Mouse (Mus musculus) hindlimb bud, embryonic 11.5 days (tissue): ENCODE measurements around the gene Dpep1.
"Not testable (repeated sequence)": the region's sequence is repeated elsewhere in the genome, so short reads cannot be mapped to it uniquely, and the experiment has no call there.

Experiments
- DNase-seq: peaks from one replicate; pipeline ENCODE4 v3.0.0-alpha.2; 2012; ENCODE audit warnings: low read depth, low spot score; ENCODE audit errors: extremely low spot score

Gene Dpep1

DNA sequence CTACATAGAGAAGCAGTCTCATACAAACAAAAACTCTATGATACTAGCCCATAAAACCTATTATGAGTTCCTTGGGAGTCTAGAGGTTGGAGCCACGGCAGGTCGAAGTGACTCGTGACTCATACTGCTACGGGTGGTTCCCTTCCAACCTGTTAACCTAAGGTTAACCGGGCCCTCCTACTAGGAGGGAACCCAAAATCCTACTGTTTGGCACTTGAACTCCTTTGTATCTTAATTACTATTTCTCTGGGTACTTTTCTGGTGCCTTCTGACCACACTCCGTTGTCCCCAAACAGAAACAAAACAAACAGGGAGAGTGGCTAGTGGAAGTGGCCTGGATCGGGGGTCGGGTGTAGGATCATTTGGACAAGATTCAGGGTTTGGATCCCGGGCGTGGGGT is 25.8 kb downstream of the Dpep1 start:
- DNase-seq = no peak

DNA sequence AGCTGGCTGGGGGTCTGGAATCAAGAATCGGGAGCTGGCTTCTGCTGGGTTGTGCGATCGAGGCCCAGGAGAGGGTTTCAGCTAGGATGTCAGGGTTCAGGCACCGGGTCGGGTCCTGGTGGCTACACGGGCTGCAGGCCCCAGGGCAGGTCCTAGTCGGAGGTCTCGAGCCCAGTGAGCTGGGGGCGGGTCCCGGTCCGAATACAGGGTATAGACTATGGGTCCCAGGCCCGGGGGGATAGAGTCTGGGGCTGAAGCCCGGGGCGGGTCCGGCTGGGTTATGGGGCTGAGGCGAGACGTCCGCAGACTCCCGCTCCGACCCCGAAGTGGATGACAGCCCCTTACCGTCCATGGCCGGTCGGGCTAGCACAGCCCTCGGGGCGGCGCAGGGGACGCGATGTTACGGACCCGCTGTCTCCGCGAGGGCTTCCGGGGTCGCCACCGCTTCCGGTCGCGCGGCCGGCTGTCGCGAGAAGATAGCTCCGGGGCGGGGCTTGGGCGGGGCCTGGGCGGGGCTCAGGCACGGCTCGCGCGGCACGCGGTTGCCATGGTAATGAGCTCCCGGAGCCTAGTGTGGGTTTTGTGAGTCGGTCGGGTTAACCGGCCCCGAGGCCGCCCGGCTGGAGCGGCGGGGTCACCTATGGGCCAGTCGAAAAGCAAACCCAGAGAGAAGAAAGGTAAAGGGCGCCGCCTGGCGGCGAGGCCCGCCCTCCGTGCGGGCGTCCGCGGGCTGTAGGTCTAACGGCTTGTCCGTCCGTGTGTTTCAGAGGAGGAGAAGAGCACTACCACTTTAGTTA is 26.5 kb downstream of the Dpep1 start, which contains the start of the genes Chmp1a and Spata33:
TSS of gene Chmp1a (minus strand) at position 443 of the 797 bp plus-strand sequence.
TSS of gene Spata33 (plus strand) at position 512 of the 797 bp plus-strand sequence.
- DNase-seq = peak; percentile 79

DNA sequence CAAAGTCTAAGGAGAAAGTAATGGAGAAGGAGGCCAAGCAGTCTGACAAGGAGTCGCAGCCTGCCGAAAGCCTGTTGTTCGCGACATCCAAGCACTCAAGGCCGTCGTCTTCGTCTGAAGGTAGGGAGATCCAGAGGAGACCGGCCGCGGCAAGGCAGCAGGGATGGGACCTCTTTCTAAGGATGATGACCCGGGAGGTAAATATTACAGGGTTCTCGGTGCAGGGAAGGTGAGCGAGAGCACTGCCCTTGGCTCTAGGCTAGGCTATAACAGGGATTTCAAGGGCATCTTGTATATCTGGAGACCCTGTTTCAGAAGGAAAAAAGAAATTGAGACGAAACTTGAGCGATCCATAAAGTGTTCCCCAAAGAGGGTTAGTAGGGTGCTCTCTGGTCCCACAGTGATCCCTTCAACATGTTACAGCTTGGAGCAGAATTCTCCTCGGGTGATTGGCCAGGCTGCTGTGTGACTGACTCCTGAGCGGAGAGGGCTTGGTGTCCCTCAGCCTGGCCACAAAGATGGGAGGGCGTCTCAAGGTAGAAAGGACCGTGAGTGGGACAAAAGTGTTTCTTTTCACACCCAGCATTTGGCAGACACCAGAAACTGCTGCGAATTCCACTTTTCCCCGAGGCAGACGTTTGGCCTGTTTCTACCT is 27.2 kb downstream of the Dpep1 start:
- no peak for DNase-seq

DNA sequence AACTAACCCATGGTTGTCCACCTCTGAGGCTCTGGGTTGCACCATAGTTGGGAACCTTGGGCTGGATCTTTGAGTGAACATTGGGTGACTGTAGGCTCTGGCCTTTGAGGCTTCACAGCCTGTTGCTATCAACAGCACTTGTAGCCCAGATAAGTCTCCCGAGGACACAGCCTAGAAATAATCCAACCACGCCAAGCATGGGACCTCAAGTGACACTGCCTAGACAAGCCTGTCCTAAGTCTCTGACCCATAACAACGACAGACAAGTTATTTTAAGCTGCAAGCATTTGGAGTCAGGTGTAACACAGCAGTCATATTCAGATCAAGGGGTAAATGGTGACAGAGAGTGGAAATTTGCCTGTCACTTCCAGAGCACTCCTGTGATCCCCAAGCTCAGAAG is 29.4 kb downstream of the Dpep1 start:
- no peak for DNase-seq

DNA sequence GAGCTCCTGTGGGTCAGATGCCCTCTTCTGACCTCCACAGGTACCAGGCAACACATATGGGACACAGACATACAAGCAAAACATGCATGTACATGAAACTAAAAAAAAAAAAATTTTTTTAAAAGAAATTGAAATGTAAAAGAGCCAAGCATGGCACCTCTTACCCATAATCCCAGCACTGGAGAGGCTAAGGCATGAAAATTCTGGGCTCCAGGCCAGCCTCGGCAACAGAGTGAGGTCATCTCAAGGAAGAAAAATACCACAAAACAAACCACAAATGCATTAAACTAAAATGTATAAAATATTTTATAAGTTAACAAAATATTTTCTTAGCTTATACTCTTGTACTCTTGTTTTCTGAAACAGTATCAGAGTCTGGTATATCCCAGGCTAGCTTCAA is 34.9 kb downstream of the Dpep1 start:
- DNase-seq = no peak

DNA sequence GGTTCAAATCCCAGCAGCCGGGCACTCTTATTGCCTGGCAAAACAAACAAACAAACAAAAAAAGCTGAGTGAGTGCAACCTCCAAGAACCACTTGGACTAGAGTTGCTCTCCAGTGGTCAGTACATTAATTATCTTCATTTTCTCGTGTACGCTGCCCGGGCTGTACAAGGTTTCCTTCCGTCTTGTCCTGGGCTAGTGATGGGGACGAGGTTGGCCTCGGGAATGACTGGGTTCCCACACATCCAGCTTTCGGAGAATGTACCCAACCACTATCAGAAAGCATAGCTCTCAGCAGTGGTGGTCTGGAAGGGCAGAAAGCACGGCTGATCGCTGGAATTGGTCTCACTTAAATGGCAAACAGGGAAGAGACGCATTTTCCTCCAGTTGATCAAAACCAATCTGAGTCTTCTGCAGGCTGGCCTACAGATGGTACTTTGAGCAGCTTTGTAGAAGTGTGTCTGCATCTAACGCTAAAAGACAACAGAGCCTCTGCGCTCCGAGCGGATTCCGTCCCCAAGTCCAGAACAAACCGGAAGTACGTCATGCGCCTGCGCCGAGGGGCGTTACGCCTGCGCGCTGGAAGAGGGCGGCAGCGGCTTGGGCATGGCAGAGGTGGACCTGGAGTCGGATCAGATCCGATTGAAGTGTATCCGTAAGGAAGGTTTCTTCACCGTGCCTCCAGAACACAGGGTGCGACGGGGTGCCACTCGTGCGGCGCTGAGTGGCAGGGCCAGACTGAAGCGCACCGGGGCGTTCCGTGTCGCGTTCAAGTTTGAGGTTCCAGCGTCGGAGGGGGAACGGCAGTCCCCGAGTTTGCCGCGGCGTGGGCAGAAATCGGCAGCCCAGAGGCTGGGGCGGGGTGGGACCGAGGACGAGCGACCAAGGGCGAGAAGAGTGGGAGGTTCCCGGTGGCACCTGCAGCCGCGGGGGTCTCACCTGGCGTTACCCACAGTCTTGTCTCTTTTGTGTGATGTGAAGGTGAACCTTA is 38.5 kb downstream of the Dpep1 start, which contains the start of gene Cdk10:
TSS of gene Cdk10 (plus strand) at position 565 of the 989 bp plus-strand sequence.
- DNase-seq = peak; percentile 79

DNA sequence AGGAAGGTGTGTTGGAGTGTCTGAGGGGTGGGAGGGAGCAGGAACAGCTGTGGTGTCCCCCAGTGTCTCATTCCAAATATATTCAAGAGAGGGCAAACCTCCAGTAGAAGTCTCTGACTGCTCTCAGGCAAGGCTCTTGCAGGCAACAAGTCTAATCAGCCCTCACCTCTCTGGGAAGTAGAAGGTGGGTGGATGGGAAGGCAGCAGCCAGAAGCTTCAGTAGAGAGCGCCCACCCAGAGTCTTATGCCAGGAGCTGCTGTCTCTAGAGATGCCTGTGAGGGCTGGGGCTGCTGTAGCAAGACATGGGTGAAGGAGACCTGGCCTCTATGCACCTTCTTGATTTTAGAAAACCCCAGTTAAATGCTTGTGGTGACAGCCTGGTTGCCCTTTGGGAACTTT is 42.4 kb downstream of the Dpep1 start:
- DNase-seq = no peak

DNA sequence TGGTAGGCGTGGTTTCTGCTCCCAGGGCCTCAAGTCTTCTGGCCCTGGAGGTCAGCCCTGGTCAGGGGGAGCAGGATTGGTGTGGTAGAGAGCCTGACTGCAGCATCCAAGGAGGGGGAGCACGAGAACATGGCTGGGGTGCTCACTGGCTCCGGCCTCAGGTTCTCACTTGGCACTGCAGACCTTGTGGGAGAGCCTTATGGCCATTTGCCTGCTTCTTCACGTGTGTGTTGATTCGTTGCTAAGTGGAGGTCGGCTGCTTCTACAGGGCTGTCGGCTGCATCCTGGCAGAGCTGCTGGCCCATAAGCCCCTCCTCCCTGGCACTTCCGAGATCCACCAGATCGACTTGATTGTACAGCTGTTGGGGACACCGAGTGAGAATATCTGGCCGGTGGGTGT is 44.3 kb downstream of the Dpep1 start:
- DNase-seq = not testable (repeated sequence)

DNA sequence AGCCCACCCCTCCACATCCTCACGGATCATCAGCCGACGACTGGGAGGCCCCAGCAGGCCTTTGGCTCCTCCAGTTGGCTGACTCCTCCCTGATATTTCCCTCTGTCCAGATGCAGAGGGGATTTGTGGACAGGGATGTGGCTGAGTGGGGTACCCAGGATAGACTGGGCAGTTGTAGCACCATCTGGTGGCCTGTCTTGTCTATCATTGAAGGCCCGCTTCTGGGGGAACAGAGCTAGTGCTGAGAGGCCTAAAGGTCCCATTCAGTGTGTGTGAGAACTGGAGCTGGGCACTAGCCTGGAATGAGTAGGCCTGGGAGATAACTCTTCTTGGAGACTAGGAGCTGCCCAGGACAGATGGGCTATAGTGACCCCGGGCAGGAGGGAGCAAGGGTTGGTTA is 45.7 kb downstream of the Dpep1 start:
- DNase-seq = no peak

DNA sequence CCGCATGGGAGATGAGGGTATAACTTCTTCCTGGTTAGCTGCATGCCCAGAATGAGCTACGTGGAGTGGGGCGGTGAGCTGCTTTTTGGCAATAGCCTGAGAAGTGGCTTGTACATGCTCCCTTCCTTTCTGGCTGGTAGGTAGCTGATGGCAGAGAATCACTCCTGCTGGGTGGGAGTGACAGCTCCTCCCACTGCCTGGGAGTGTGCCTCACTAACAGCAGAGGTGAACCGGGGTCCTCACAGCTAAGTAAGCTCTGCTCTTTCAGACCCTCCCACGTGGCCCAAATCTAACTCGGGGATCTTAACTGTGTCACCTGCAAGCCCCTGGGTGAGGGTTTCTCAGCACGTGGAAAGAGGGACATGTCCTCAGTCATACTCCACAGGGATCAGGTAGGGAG is 46.5 kb downstream of the Dpep1 start:
- no peak for DNase-seq

DNA sequence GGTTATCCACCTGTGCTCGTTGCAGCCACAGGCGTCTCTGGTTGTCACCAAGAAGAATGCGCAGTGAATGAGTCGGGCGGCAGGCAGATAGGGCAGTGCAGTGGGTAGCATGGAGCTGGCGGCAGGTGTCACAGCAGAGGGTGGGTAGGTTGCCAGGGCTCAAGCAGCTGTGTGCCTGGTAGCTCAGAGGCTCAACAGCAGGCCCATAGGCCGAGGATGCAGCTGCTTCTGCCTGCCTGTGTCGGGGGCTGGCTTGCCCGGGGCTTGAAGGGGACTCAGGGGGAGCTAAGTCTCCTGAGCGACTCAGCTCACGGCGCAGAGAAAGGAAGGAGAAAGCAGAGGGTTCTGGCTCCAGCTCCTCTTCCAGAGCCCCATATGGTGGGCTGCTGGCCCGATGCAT is 47.3 kb downstream of the Dpep1 start:
- no peak for DNase-seq

DNA sequence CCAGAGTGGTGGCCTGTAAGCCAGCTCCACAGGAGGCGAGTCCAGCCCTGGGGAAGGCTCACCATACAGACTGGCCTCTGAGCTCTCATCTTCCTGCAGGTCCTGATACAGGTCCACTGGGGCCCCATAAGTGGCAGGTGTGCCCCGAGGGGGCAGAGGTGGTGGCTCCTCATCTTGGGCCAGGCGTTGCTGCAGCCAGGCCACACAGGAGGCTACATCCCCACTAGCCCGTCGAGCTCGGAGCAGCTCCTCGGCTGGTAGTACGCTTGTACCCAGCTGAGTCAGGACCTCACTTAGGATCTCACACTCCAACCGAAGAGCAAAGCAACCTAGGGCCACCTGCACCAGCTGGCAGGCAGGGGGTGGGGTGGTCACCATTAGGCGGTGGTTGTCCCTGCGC is 47.7 kb downstream of the Dpep1 start:
- DNase-seq = no peak

DNA sequence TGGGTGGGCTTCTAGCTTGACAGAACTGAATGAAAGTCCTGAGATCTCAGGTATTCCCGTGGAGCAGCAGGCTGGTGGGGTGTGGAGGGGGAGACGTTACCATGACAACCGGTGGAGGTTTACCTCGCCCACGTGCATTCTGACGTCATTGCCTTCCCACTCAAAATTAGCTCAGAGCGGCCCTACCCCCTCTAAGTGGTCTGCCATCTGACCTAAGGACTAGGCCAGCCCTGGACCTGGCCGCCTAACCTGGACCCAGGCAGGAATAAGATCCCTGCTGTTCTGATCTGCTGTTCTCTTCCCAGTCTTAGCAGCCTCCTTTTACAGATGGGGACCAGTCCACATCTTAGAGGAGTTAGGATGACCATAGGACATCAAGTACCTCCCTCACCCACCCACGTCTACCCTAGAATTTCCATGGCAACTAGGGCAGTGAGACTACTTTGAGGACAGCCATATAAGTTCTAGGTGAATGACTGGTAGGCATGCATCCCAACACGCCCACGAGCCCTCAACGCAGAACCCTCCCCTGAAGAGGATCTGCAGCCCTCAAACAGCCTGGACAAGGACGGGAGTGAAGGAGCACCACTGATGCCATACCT is 49.0 kb downstream of the Dpep1 start:
- DNase-seq = no peak

DNA sequence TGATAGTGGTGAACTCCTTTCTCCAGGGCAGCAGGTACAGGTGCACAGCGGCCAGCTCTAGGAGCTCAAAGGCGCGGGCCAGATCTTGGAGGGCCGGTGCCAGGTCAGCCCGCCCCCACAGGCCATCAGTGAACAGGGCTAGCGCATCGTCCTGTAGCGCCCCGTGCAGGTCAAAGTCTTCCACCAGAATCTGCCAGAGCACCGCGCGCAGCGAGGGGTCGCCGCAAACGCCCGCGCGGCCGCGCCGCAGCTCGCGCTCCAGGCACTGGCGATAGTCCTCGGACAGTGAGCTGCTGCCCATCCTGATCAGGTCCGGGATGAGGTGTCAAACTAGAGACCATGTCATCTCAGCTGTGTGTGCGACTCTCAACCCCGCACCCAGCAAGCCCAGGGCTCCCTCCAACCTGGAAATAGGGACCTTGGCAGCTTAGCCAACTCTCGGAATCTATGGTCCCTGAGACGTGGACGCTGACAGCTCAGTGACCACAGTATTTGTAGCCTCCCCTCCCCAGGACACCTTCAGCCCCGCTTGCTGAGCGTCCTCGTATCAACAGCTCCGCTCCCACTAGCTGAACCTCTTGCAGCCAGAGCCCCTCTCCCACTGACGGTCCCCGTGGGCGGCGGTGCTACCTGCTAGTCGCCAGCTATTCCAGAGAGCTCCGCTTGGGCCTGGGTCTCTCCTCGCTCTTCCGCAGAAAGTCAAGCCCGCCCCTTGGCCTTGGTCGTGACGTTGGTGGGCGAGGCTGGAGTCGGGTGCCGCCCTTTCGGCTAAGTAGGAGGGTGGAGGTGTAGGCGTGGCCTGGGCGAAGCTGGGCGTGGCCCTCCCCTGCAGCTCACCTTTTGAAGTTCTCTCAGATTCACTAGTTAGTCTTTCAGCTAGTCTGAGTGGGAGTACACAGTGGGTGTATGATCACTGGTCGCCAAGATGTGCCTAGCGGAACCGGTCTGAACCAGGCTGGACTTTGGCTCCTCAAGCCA is 49.8 kb downstream of the Dpep1 start, which contains the start of gene Spata2l:
TSS of gene Spata2l (minus strand) at position 714 of the 978 bp plus-strand sequence.
- DNase-seq = peak; percentile 69

DNA sequence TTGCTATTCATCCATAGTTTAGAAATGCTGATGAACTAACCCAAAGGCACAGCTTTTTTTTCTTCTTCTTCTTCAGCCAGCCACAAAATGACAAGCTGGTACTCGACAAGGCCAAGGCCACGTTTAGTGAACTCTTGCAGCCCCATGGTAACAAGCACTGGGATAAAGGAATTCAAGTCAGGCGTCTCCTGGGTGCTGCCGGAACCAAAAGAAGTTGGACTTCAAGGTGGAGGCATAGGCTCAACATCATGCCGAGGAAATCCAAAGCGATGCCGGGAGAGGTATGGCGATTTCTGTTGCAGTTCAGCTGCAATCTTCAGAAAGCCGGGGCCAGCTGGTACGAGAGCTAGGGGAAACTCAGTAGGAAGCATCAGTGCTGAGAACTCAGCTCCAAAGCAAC is 53.4 kb downstream of the Dpep1 start:
- DNase-seq = no peak

DNA sequence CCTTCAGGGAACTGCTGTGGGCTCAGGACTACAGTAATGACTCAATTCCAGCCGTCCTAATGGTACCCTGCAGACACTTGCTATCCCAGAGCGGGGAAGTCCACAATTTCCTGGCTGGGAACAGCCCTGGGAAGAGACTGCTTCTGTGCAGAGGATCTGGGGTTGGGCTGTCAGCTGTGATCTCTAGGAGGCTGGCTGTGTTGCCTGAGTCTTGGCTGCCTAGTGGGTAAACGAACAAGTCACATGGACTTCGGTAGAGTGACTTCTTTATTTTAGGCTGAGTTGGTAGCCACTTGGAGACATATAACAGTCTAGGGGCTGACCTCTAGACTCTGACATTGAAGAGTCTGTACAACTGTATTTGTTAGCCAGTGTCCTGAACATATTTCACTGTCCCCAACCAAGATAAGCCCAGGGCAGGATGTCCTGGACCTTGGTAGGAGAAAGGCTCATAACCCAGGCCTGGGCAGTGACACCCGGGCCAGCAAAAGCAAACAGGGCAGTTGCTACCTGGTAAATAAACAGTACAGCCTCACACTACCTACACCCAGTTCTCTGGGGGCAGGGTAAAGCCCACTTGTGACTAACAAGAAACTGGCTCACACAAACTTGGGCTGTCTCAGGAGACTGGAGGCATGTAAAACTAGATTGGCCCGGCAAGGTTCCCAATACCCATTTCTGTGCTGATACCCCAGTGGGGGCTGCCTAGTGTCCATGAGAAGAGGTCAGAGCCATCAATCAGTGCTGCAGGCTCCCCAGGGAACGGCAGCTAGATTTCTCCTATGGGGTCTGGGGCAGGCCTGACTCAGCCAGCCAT is 56.3 kb downstream of the Dpep1 start:
- no peak for DNase-seq

DNA sequence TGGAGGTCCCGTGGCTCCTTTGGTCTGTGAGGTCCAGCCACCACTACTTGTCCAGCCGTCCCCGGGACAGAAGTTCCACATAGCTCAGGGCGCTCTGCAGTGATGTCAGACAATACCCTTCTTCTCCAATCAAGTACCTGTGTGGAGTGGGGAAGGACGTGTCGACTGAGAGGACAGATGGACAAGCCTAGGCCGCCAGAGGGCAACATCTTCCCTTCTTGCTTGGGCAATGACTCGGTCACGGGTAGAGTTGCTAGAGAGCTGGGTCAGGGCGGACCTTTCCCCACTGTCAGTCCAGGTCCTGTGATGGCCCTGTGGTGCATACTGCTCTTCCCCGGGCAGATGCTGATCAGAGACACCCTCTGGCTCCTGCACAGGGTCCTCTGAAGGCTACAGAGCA is 57.0 kb downstream of the Dpep1 start:
- no peak for DNase-seq

DNA sequence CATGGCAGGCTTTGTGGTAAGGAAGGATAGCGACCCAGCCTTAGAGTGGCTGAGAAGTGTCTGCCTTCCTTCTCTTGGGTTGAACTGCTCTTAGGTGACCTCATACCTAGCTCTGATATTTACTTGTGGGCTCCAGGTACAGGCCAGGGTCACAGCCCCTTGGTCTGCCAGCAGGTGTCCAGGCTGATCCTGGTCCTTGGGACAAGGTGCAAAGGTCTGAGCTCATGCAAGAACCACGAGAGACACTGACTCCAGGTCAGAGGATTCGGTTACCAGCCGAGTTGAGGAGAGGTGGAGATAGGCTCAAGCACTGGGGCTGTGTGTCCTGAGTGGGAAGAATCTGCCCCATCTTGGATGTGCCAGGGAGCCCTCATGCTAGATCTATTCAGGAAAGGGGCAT is 58.3 kb downstream of the Dpep1 start:
- no peak for DNase-seq

DNA sequence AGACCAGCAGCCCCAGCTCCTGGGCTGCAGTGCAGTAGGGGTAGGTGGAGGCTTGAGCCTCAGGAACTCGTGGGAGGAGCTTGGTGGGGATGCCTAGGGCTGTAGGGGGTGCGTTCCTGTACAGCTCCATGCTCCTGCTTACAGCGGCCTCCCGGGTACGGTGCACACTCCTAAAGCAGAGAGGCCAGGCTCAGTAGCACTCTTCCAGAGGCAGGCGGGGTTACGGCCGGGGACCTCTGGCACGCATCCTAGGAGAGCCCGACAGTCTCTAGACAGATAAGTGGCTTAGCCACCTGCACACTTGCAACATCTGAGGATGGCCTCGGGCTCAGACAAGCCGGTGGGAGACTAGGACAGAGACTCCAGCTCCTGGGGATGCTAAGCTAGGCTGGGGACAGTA is 59.5 kb downstream of the Dpep1 start:
- no peak for DNase-seq
